Mouse (Mus musculus) lung, postnatal 25 days (tissue): ENCODE data around the gene Lingo3.
"Not testable (repeated sequence)": the region's sequence is repeated elsewhere in the genome, so short reads cannot be mapped to it uniquely, and the experiment has no call there.

Experiments
- DNase-seq: peaks from one replicate; pipeline ENCODE4 v3.0.0; 2022; ENCODE audit warnings: low spot score

Lingo3 gene

GRCm38 (mm10) chr10:80843087-80843930 lies 530 bp downstream of the Lingo3 start:
- DNase-seq, result no peak

DNA sequence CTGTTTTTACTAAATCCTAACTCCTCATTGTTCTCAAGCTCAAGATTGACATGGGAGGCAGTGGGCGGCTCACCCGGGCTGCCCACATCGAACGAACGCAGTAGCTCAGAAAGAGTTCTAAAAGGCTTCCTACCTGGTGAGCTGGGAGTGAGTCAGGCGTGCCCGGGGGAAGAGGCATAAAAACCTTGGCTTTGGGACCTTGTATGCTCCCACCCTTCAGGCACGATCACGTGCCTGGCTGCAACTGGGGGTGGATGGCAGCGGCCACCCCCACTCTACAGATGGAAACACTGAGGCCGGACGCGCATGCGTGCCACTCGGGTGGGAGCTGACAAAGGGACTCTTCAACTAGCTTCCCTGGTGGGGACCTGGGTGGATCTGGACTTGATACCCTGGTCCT lies 1.5 kb downstream of the Lingo3 start:
- no peak for DNase-seq

DNA sequence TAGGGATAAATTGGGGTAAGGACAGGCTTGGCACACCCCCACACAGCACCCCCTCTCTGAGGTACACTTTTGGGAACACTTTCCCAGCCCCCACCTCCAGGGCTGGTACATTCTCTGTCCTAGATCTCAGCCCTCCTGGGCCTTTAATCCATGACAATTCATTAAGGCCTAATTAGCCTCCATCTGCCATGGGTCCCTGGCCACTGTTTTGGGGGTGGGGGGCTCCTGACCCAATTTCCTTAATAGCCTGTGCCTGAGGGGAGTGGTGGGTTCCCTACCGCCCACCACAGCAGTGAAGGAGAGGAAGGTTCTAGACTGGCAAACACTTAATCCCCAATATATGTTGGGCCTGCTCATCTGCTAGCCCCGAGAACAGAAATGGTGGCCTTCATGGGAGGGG lies 2.2 kb downstream of the Lingo3 start:
- no peak for DNase-seq

DNA sequence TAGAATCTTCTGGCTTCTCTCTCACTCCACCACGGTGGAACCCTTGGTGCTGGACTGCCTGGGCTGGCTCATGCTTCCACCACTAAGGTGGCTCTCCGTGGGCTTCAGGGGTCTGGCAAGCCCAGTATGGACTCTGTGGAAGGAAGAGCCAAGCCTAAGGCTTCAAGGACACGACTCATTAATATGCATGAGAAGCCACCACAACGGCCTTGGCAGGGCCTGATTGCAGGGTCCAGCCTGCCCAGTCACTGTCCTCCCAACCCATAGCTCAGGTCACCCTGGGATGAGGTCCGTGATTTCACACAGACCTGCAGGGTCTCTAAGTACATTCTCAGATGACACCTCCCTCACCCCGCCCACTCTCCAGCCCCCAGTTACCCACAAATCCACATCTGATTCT lies 4.0 kb downstream of the Lingo3 start:
- no peak for DNase-seq

DNA sequence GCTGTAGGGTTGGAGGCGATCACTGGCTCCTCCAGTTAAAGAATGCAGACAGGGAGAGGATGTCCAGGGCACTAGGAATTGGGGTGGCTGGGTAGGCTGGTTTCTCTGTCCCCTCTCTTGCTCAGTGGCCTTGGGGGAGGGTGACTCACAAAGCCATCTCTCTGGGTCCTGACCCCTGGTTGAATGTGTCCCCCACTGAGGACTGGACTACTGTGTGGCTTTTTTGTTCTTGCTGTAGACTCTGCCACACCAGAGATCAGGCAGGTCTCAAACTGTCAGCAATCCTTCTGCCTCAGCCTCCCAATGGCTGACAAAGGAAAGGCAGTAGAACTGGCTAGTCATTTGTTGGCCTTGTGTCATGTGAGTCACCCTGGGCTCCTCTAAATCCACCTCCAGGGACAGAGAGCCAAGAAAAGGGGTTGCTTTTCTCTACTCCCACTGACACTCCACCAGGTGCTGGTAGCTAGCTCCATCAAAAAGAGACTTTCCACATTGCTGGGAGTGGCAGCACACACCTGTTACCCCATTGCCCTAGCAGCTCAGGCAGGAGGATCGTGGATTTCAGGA lies 5.4 kb downstream of the Lingo3 start:
- no peak for DNase-seq

GRCm38 (mm10) chr10:80837827-80838226 lies 6.0 kb downstream of the Lingo3 start:
- no peak for DNase-seq

DNA sequence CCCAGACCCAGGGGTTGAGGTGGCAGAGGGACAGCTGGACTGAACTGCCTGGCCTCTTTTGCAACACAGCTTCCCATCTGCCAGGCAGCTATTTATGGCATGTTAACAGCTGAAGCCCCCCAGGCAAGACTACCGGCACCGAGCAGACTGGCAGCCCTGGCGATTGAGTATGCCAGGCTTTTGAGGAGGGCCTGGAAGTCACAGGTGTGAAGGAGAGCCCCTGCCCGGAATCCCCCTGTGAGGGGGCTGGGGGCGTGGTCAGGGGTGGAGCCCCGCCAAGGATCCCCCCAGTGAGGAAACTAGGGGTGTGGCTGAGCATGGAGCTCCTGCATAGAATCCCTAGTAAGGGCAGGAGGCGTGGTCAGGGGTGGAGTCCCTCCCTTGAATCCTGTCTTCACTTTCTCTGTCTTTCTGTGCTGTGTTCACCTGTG lies 6.9 kb downstream of the Lingo3 start:
- DNase-seq, result no peak

- no peak for DNase-seq
Measured at GRCm38 (mm10) chr10:80835617-80836016, 8.2 kb downstream of the Lingo3 start.

- no peak for DNase-seq
Measured at GRCm38 (mm10) chr10:80832818-80833217, 11.0 kb downstream of the Lingo3 start.

DNA sequence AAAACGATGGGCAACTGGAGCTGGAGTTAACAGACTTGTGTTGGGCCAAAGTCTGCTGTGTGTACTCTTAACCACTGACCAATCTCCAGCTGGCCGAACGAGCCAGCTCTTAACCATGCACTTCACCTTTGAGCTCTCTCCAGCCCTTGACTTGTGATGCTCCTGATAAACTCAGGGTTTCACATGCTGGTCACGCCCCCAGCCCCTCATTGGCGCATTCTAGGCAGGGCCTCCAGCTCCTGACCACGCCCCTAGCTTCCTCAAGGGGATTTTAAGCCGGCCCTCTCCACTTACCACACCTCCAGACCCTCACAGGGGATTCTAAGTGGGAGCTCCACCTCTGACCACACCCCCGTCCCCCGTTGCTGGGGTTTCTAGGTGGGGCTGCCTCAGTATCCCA lies 12.7 kb downstream of the Lingo3 start:
- DNase-seq, result peak; percentile 84

GRCm38 (mm10) chr10:80829359-80830278 lies 14.2 kb downstream of the Lingo3 start:
- DNase-seq, result no peak

DNA sequence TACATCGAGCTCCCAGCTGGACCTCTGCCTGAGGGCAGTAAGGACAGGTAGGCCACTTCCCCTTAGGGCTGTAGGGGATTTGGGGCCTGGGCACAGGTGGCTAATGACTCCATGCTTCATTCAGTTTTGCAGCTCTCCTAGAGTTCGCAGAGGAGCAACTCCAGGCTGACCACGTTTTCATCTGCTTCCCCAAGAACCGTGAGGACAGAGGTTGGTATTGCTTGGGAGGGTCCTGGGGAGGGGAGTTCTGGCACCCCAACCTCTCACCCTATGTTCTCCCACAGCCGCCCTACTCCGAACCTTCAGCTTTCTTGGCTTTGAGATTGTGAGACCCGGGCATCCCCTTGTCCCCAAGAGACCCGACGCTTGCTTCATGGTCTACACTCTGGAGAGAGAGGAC lies 15.3 kb downstream of the Lingo3 start:
- not testable (repeated sequence) for DNase-seq

GRCm38 (mm10) chr10:80827870-80828420 lies 15.9 kb downstream of the Lingo3 start:
- no peak for DNase-seq

GRCm38 (mm10) chr10:80827063-80827869 lies 16.6 kb downstream of the Lingo3 start:
- no peak for DNase-seq

DNA sequence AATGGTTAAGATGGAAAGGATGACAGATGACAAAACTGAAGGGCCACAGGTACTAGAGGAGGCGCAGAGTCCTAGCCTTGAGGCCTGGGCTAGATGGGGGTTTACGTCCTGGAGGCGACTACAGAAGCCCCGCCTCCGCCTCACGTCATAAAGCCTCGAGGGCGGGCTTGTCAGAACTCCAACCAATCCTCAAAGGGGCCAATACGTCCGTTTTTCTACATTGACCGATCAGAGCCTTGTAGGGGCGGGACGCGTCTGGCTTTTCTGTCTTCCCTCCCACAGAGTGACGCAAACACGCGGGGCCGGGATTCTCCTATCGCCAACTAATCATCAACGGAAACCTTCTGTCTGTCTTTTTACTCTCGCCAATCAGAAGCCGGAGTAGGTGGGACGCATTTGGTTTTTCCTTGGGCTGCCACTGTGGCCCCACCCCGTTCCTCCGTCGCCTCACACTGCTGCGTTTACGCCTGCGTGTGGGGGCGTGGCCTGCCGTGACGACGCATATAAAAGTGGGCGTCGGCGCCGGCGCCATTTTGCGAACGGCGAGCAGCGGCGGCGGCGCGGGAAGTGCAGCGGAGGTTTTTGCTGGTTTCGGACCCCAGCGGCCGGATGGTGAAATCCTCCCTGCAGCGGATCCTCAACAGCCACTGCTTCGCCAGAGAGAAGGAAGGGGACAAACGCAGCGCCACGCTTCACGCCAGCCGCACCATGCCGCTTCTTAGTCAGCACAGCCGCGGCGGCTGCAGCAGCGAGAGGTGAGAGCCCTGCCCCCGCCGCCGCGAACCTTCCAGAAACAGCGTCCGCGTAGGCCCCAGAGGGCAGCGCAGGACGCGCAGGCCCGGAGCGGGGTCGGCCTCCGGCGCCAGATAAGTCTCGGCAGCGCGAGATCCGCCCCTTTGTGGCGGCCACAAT lies 17.4 kb downstream of the Lingo3 start, which contains the start of gene Oaz1:
Oaz1 (plus strand) TSS at position 506 of the 912 bp plus-strand sequence.
- DNase-seq, result peak; percentile 100

- no peak for DNase-seq
Measured at GRCm38 (mm10) chr10:80824827-80825226, 19.0 kb downstream of the Lingo3 start.

DNA sequence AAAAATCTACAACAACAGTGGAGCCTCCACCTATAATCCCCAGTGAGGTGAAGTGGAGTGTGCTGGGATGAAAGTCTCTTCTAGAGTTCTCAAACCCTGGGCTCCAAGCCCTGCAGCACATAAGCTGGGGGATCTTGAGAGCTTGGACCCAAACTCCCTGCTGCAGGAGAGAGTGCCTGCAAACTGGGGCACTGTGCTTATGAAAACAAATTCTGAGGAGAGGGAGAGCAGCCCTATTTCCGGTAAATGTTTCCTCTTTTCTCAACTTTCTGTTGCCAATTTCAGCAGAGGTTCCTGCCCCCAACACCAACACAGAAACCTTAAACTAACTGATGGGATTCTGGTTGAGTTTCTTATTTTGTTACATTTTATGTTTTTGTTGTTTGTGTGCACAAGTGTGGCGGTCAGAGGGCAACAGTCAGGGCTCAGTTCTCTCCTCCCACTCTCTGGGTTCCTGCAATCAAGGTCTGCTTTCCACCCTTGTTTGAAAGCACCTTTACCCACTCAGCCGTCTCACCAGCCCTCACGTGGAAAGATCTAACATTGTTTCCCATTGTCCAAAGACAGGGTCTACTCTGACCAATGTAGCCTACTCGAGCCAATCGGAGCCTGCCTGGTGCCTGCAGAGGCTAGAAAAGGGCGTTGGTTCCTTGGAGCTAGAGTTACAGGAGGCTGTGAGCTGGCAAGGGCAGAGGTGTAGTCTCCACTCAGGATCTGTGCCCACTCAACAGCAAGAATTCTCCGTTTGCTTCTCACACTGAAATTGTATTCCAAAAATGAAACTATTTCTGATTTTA lies 19.8 kb downstream of the Lingo3 start:
- no peak for DNase-seq

DNA sequence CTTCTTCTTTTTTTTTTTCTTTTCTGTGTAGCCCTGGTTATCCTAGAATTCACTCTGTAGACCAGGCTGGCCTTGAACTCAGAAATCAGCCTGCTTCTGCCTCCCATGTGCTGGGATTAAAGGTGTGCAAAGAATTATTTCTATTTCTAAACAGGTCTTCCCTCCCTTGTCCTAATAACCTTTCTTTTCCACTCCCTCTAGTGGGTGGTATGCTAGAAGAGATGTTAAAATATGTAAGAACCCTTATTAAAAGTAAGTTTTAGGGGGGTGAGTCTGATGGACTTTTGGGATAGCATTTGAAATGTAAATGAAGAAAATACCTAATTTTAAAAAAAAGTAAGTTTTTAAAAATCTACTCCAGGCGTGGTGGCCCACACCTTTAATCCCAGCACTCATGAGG lies 20.5 kb downstream of the Lingo3 start:
- no peak for DNase-seq

DNA sequence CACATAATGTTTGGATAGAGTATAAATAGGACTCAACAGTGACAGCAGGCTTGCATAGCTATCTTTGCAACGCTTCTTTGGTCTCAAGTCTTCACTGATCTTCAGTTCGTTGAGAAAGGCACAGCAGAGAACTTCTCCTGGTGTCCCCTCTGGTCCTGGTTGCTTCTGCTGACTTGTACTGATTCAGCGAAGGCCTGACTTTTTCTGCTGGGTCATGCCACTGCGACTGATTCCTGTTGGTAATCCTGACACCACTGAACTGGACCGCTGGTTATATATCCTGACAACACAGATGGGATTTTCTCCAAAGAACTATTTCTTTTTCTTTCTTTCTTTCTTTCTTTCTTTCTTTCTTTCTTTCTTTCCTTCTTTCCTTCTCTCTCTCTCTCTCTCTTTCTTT lies 21.3 kb downstream of the Lingo3 start:
- no peak for DNase-seq
